Mouse (Mus musculus): ENCODE results near the gene Aimp1. TPM values are rescaled to one million over a fixed set of nuclear protein-coding genes. Genes with fewer than 3 reads are reported as not detected.
A peak's percentile ranks its signal among the peaks of the same experiment; 100 is the strongest.

Gene Aimp1
- polyA plus RNA-seq, 1 experiment from 2014 or later, result 70.2 TPM

- WGBS, result 74% methylated on average over 2 of the region's 2 CpGs
Observed at GRCm38 (mm10) chr3:132655955-132656354, 28.2 kb downstream of the Aimp1 start.

GRCm38 (mm10) chr3:132653959-132654358 lies 30.2 kb downstream of the Aimp1 start:
- no peak for ATAC-seq (ENCODE audit: insufficient read depth, low FRiP score)

More at GRCm38 (mm10) chr3:132655955-132656354, 28.2 kb downstream of the Aimp1 start:
- H3K4me2 ChIP-seq (ENCODE audit: low read depth, low read length), result no peak overlapping the region
- ATAC-seq (ENCODE audit: insufficient read depth, low FRiP score), result no peak
- peaks cover 16% of the 10 kb centered on the region for H3K36me3 ChIP-seq (ENCODE audit: control insufficient read depth, insufficient read depth, low read length)
- no peaks in the 10 kb centered on the region for H3K9me3 ChIP-seq (replicated peaks; ENCODE audit: control insufficient read depth, low read length)
- H3K9ac ChIP-seq (ENCODE audit: low read length), result no peak overlapping the region
- no peaks in the 10 kb centered on the region for H3K27me3 ChIP-seq (ENCODE audit: control insufficient read depth, insufficient read depth, low read length)
- no peaks in the 10 kb centered on the region for H3K4me1 ChIP-seq (ENCODE audit: control insufficient read depth, insufficient read depth, low read length)
- no peak overlapping the region for H3K4me3 ChIP-seq (replicated peaks; ENCODE audit: low read length)
- H3K27ac ChIP-seq (ENCODE audit: low read length), result 0 out of 2 replicates have a peak overlapping the region, but pooled peaks have one; percentile 8

GRCm38 (mm10) chr3:132651776-132652175 lies 32.4 kb downstream of the Aimp1 start:
- no peak overlapping the region for H3K9ac ChIP-seq (ENCODE audit: low read length)
- H3K27me3 ChIP-seq (ENCODE audit: control insufficient read depth, insufficient read depth, low read length), result no peaks in the 10 kb centered on the region
- H3K27ac ChIP-seq (ENCODE audit: low read length), result peak overlapping the region; percentile 21; the same call in 1 of the 2 replicates
- peak; percentile 40; the same call in 1 of the 2 replicates for ATAC-seq (ENCODE audit: insufficient read depth, low FRiP score)
- H3K4me2 ChIP-seq (ENCODE audit: low read depth, low read length), result no peak overlapping the region
- 49% methylated on average over 3 of the region's 3 CpGs for WGBS
- no peaks in the 10 kb centered on the region for H3K4me1 ChIP-seq (ENCODE audit: control insufficient read depth, insufficient read depth, low read length)
- H3K36me3 ChIP-seq (ENCODE audit: control insufficient read depth, insufficient read depth, low read length), result no peaks in the 10 kb centered on the region
- no peaks in the 10 kb centered on the region for H3K9me3 ChIP-seq (replicated peaks; ENCODE audit: control insufficient read depth, low read length)
- no peak overlapping the region for H3K4me3 ChIP-seq (replicated peaks; ENCODE audit: low read length)

More at GRCm38 (mm10) chr3:132653959-132654358, 30.2 kb downstream of the Aimp1 start:
- Histone ChIP-seq H3K4me1 (ENCODE audit: control insufficient read depth, insufficient read depth, low read length) (no peaks in the 10 kb centered on the region), H3K4me3 (replicated peaks; ENCODE audit: low read length) (no peak overlapping the region), H3K27me3 (ENCODE audit: control insufficient read depth, insufficient read depth, low read length) (no peaks in the 10 kb centered on the region), H3K27ac (ENCODE audit: low read length) (no peak overlapping the region), H3K36me3 (ENCODE audit: control insufficient read depth, insufficient read depth, low read length) (peaks cover 5% of the 10 kb centered on the region; the same call in 1 of the 2 replicates), H3K4me2 (ENCODE audit: low read depth, low read length) (no peak overlapping the region), H3K9ac (ENCODE audit: low read length) (no peak overlapping the region), H3K9me3 (replicated peaks; ENCODE audit: control insufficient read depth, low read length) (no peaks in the 10 kb centered on the region)
- 92% methylated on average over 7 of the region's 7 CpGs for WGBS

- Histone ChIP-seq H3K4me3 (replicated peaks; ENCODE audit: low read length) (no peak overlapping the region), H3K9me3 (replicated peaks; ENCODE audit: control insufficient read depth, low read length) (no peaks in the 10 kb centered on the region), H3K27ac (ENCODE audit: low read length) (no peak overlapping the region), H3K36me3 (ENCODE audit: control insufficient read depth, insufficient read depth, low read length) (no peaks in the 10 kb centered on the region), H3K9ac (ENCODE audit: low read length) (no peak overlapping the region), H3K27me3 (ENCODE audit: control insufficient read depth, insufficient read depth, low read length) (no peaks in the 10 kb centered on the region), H3K4me1 (ENCODE audit: control insufficient read depth, insufficient read depth, low read length) (no peaks in the 10 kb centered on the region), H3K4me2 (ENCODE audit: low read depth, low read length) (no peak overlapping the region)
- no peak for ATAC-seq (ENCODE audit: insufficient read depth, low FRiP score)
- WGBS, result 59% methylated on average over 5 of the region's 5 CpGs
Observed at GRCm38 (mm10) chr3:132650191-132650590, 34.0 kb downstream of the Aimp1 start.

- no peaks in the 10 kb centered on the region for H3K4me1 ChIP-seq (ENCODE audit: control insufficient read depth, insufficient read depth, low read length)
- 75% methylated on average over 7 of the region's 7 CpGs for WGBS
- H3K9me3 ChIP-seq (replicated peaks; ENCODE audit: control insufficient read depth, low read length), result no peaks in the 10 kb centered on the region
- no peak overlapping the region for H3K27ac ChIP-seq (ENCODE audit: low read length)
- no peak overlapping the region for H3K9ac ChIP-seq (ENCODE audit: low read length)
- H3K27me3 ChIP-seq (ENCODE audit: control insufficient read depth, insufficient read depth, low read length), result no peaks in the 10 kb centered on the region
- no peak for ATAC-seq (ENCODE audit: insufficient read depth, low FRiP score)
- H3K36me3 ChIP-seq (ENCODE audit: control insufficient read depth, insufficient read depth, low read length), result no peaks in the 10 kb centered on the region
- H3K4me2 ChIP-seq (ENCODE audit: low read depth, low read length), result no peak overlapping the region
- no peak overlapping the region for H3K4me3 ChIP-seq (replicated peaks; ENCODE audit: low read length)
Observed at GRCm38 (mm10) chr3:132649368-132649767, 34.8 kb downstream of the Aimp1 start.

- H3K27ac ChIP-seq (ENCODE audit: low read length), result no peak overlapping the region
- H3K4me3 ChIP-seq (replicated peaks; ENCODE audit: low read length), result no peak overlapping the region
- H3K27me3 ChIP-seq (ENCODE audit: control insufficient read depth, insufficient read depth, low read length), result no peaks in the 10 kb centered on the region
- WGBS, result 22% methylated on average over 1 of the region's 1 CpGs
- no peaks in the 10 kb centered on the region for H3K4me1 ChIP-seq (ENCODE audit: control insufficient read depth, insufficient read depth, low read length)
- ATAC-seq (ENCODE audit: insufficient read depth, low FRiP score), result no peak
- no peak overlapping the region for H3K4me2 ChIP-seq (ENCODE audit: low read depth, low read length)
- H3K9ac ChIP-seq (ENCODE audit: low read length), result no peak overlapping the region
- H3K36me3 ChIP-seq (ENCODE audit: control insufficient read depth, insufficient read depth, low read length), result no peaks in the 10 kb centered on the region
- H3K9me3 ChIP-seq (replicated peaks; ENCODE audit: control insufficient read depth, low read length), result no peaks in the 10 kb centered on the region
Observed at GRCm38 (mm10) chr3:132646814-132647213, 37.4 kb downstream of the Aimp1 start.

- H3K9ac ChIP-seq (ENCODE audit: low read length), result no peak overlapping the region
- no peak for ATAC-seq (ENCODE audit: insufficient read depth, low FRiP score)
- WGBS, result 68% methylated on average over 4 of the region's 4 CpGs
- H3K36me3 ChIP-seq (ENCODE audit: control insufficient read depth, insufficient read depth, low read length), result no peaks in the 10 kb centered on the region
- no peaks in the 10 kb centered on the region for H3K27me3 ChIP-seq (ENCODE audit: control insufficient read depth, insufficient read depth, low read length)
- no peaks in the 10 kb centered on the region for H3K9me3 ChIP-seq (replicated peaks; ENCODE audit: control insufficient read depth, low read length)
- H3K4me1 ChIP-seq (ENCODE audit: control insufficient read depth, insufficient read depth, low read length), result no peaks in the 10 kb centered on the region
- no peak overlapping the region for H3K27ac ChIP-seq (ENCODE audit: low read length)
- H3K4me3 ChIP-seq (replicated peaks; ENCODE audit: low read length), result no peak overlapping the region
- H3K4me2 ChIP-seq (ENCODE audit: low read depth, low read length), result no peak overlapping the region
Observed at GRCm38 (mm10) chr3:132644071-132644470, 40.1 kb downstream of the Aimp1 start.

GRCm38 (mm10) chr3:132637080-132637479 lies 47.1 kb downstream of the Aimp1 start:
- WGBS, result 71% methylated on average over 3 of the region's 3 CpGs
- no peaks in the 10 kb centered on the region for H3K27me3 ChIP-seq (ENCODE audit: control insufficient read depth, insufficient read depth, low read length)
- H3K9me3 ChIP-seq (replicated peaks; ENCODE audit: control insufficient read depth, low read length), result no peaks in the 10 kb centered on the region
- H3K4me1 ChIP-seq (ENCODE audit: control insufficient read depth, insufficient read depth, low read length), result no peaks in the 10 kb centered on the region
- no peak overlapping the region for H3K27ac ChIP-seq (ENCODE audit: low read length)
- H3K9ac ChIP-seq (ENCODE audit: low read length), result no peak overlapping the region
- H3K4me2 ChIP-seq (ENCODE audit: low read depth, low read length), result no peak overlapping the region
- H3K36me3 ChIP-seq (ENCODE audit: control insufficient read depth, insufficient read depth, low read length), result no peaks in the 10 kb centered on the region
- no peak overlapping the region for H3K4me3 ChIP-seq (replicated peaks; ENCODE audit: low read length)
- ATAC-seq (ENCODE audit: insufficient read depth, low FRiP score), result no peak

GRCm38 (mm10) chr3:132633261-132633660 lies 50.9 kb downstream of the Aimp1 start:
- 43% methylated on average over 2 of the region's 2 CpGs for WGBS
- no peak overlapping the region for H3K9ac ChIP-seq (ENCODE audit: low read length)
- H3K27me3 ChIP-seq (ENCODE audit: control insufficient read depth, insufficient read depth, low read length), result no peaks in the 10 kb centered on the region
- no peaks in the 10 kb centered on the region for H3K9me3 ChIP-seq (replicated peaks; ENCODE audit: control insufficient read depth, low read length)
- H3K27ac ChIP-seq (ENCODE audit: low read length), result no peak overlapping the region
- no peak overlapping the region for H3K4me3 ChIP-seq (replicated peaks; ENCODE audit: low read length)
- H3K4me2 ChIP-seq (ENCODE audit: low read depth, low read length), result no peak overlapping the region
- no peaks in the 10 kb centered on the region for H3K36me3 ChIP-seq (ENCODE audit: control insufficient read depth, insufficient read depth, low read length)
- no peak for ATAC-seq (ENCODE audit: insufficient read depth, low FRiP score)
- no peaks in the 10 kb centered on the region; the same call in 1 of the 2 replicates for H3K4me1 ChIP-seq (ENCODE audit: control insufficient read depth, insufficient read depth, low read length)
